Mouse (Mus musculus) heart, embryonic 11.5 days (tissue): ENCODE data around the gene Plin5. TPM values are rescaled to one million over a fixed set of nuclear protein-coding genes. Genes with fewer than 3 reads are reported as not detected.

Source experiments
- ATAC-seq: fragments of 200-750 bp; cut with Nextera tagmentation; replicated peaks from 2 replicates; pipeline ENCODE4 v1.8.0; 2017; ENCODE audit warnings: moderate library complexity; ENCODE audit not compliant: insufficient number of reproducible peaks, low FRiP score, low TSS enrichment
- H3K27ac ChIP-seq: fragments of 300-500 bp; sonication (generic); 2 replicates; pipeline ENCODE4 v1.5.1; 2014; ENCODE audit warnings: mild to moderate bottlenecking, low read depth, low read length
- H3K27me3 ChIP-seq: fragments of 300-500 bp; sonication (generic); 2 replicates; pipeline ENCODE4 v1.6.1; 2014; ENCODE audit warnings: mild to moderate bottlenecking, low read length, mixed read lengths; ENCODE audit not compliant: control insufficient read depth, insufficient read depth
- H3K36me3 ChIP-seq: fragments of 300-500 bp; sonication (generic); 2 replicates; pipeline ENCODE4 v1.6.1; 2014; ENCODE audit warnings: mild to moderate bottlenecking, low read length, moderate library complexity, mixed read lengths; ENCODE audit not compliant: control insufficient read depth, insufficient read depth
- H3K4me1 ChIP-seq: fragments of 300-500 bp; sonication (generic); 2 replicates; pipeline ENCODE4 v1.6.1; 2014; ENCODE audit warnings: low read length; ENCODE audit not compliant: control insufficient read depth, insufficient read depth
- H3K4me2 ChIP-seq: fragments of 300-500 bp; sonication (generic); 2 replicates; pipeline ENCODE4 v1.6.1; 2014; ENCODE audit warnings: mild to moderate bottlenecking, moderate library complexity
- H3K4me3 ChIP-seq: fragments of 300-500 bp; sonication (generic); 2 replicates; pipeline ENCODE4 v1.5.1; 2014; ENCODE audit warnings: low read depth, low read length
- H3K9ac ChIP-seq: fragments of 300-500 bp; sonication (generic); 2 replicates; pipeline ENCODE4 v1.6.1; 2014; ENCODE audit warnings: mild to moderate bottlenecking, low read depth, low read length, moderate library complexity
- H3K9me3 ChIP-seq: fragments of 300-500 bp; sonication (generic); replicated peaks from 2 replicates; pipeline ENCODE4 v1.6.1; 2016; ENCODE audit warnings: low read length; ENCODE audit not compliant: control insufficient read depth
- WGBS: fragments of 180-500 bp; shearing (Covaris S2); extraction: QIAGEN DNeasy Blood & Tissue Kit; methylation state at CpG from one replicate; pipeline ENCODE4 v1.1.7; 2014; ENCODE audit not compliant: insufficient replicate concordance; 5-methylcytosine and 5-hydroxymethylcytosine counted together
- polyA plus RNA-seq: library from polyadenylated mRNA; unstranded; fragments of >200 nt; fragmentation: Nextera tagmentation; extraction: Ambion mirVana; gene quantifications from 2 replicates; pipeline ENCODE4 v1.2.1, GENCODE M21; 2014

Plin5 gene
- polyA plus RNA-seq, 1 experiment from 2014 or later = 0.33 TPM

DNA sequence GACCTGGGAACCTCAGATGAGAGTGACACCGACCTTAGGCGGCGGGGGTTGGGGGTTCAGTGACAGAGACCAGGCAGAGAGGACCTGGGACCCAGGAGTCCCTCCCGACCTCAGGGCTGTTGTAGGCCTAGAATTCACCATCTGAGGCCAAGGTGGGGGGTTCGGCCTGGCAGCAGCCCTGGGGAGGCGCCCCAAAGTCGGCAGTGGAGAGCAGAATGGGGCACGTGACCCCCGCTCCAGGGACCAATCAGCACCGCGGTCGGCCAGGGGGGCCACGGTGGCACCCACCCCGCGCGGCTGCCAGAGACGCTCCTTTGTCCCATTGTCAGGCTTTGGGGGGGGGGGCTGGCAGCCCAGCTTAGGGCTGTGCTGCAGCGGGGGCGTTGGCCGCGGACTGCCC is 22.0 kb upstream of the Plin5 start:
- Histone ChIP-seq H3K27ac (no peak overlapping the region), H3K4me1 (peaks cover 20% of the 10 kb centered on the region), H3K27me3 (peaks cover 77% of the 10 kb centered on the region), H3K4me3 (peak overlapping the region; percentile 67), H3K4me2 (peak overlapping the region; percentile 98), H3K9me3 (no peaks in the 10 kb centered on the region), H3K36me3 (no peaks in the 10 kb centered on the region), H3K9ac (no peak overlapping the region)
- 8% methylated on average over 16 of the region's 21 CpGs for WGBS
- ATAC-seq = no peak

DNA sequence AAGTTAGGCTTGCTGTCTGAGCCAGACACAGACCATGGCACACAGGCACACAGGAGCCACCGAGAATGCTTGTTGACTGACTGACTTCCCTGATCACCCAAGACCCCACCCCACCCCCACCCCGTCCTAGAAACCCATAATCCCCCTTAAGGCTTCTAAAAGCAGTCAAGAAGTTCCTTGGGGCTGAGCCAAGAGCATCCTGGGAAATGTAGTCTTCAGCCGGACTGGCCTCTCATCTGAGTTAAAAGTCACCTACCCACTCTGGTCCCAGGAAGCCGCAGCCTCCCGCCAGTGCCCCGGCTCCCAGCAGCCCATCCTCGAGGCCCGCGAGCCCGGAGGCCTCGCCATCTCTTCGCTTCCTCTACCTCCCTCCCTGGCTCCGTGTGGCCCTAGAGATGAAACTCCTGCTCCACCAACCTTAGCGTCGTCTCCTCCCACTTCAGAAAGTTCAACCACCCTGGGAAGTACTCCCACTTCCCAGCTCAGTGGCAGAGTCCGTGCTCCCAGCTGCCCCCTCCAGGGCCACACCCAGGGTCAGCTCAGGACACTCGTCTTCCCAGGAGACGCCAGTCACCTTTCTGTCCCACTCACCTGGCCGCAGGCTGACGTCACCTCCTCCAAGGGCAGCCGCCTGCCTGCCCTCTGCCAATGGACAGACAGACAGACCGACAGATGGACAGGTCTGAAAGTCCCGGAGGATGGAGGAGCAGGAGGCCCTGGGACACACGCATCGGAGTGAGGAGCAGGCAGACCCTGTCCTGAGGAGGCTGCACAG is 20.6 kb upstream of the Plin5 start:
- H3K4me3 ChIP-seq = no peak overlapping the region
- ATAC-seq = no peak
- H3K9me3 ChIP-seq = no peaks in the 10 kb centered on the region
- peak overlapping the region; percentile 27; the same call in 1 of the 2 replicates for H3K4me2 ChIP-seq
- 15% methylated on average over 25 of the region's 25 CpGs for WGBS
- H3K4me1 ChIP-seq = peaks cover 26% of the 10 kb centered on the region
- no peaks in the 10 kb centered on the region for H3K36me3 ChIP-seq
- peaks cover 64% of the 10 kb centered on the region for H3K27me3 ChIP-seq
- 0 out of 2 replicates have a peak overlapping the region, but pooled peaks have one; percentile 1 for H3K9ac ChIP-seq
- H3K27ac ChIP-seq = no peak overlapping the region

DNA sequence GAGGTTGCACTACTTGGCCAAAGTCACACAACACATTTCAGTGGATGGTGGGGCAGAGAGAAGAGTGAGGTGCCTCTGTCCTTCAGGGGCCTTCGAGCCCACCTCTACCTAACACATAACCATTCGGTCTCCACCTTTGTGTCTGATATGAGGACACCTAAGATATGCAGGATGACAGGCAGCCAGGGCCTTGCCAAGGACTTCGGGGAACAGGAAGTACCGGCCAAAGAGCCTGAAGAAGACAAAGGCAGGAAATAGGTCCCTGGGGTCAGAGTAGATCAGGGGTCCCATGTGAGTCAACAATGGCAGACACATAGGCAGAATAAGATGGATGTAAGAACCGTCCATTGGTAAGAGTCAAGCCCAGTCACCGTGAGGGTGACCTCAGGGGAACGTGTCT is 19.2 kb upstream of the Plin5 start:
- Histone ChIP-seq H3K9me3 (no peaks in the 10 kb centered on the region), H3K4me1 (peaks cover 18% of the 10 kb centered on the region), H3K36me3 (no peaks in the 10 kb centered on the region), H3K27ac (no peak overlapping the region), H3K27me3 (peaks cover 49% of the 10 kb centered on the region), H3K9ac (no peak overlapping the region), H3K4me3 (no peak overlapping the region), H3K4me2 (no peak overlapping the region)
- 74% methylated on average over 7 of the region's 7 CpGs for WGBS
- ATAC-seq = no peak

DNA sequence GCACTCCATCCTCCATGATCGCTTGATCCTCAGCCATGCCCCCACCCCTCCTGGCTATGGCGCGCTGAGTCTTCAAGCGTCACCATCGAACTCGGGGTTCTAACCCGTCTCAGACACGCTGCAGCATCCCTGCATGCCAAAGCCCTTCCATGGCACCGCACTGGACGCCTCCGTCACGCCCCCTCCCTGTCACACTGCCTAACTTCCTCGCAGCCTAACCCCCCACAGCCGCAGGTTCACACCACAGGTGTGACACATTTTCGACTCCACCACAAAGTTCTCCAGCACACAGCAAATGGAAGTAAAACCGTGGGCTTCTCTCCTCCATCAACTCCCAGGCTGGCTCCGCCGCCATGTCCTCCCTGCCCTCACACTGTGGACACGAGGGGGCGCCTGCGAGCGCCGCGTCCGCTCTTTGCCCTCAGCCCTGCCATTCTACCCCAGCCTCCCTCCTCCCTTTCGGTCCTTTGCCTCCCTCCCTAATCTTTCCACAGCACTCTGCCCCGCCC is 17.1 kb upstream of the Plin5 start:
- Histone ChIP-seq H3K9ac (0 out of 2 replicates have a peak overlapping the region, but pooled peaks have one; percentile 2), H3K4me1 (peaks cover 11% of the 10 kb centered on the region), H3K27ac (no peak overlapping the region), H3K4me2 (peak overlapping the region; percentile 69), H3K36me3 (no peaks in the 10 kb centered on the region), H3K27me3 (peaks cover 29% of the 10 kb centered on the region), H3K4me3 (peak overlapping the region; percentile 6), H3K9me3 (0 out of 2 replicates have a peak, but pooled peaks cover 5% of the 10 kb centered on the region)
- WGBS = 2% methylated on average over 27 of the region's 27 CpGs
- ATAC-seq = peak; percentile 25; the same call in 1 of the 2 replicates

DNA sequence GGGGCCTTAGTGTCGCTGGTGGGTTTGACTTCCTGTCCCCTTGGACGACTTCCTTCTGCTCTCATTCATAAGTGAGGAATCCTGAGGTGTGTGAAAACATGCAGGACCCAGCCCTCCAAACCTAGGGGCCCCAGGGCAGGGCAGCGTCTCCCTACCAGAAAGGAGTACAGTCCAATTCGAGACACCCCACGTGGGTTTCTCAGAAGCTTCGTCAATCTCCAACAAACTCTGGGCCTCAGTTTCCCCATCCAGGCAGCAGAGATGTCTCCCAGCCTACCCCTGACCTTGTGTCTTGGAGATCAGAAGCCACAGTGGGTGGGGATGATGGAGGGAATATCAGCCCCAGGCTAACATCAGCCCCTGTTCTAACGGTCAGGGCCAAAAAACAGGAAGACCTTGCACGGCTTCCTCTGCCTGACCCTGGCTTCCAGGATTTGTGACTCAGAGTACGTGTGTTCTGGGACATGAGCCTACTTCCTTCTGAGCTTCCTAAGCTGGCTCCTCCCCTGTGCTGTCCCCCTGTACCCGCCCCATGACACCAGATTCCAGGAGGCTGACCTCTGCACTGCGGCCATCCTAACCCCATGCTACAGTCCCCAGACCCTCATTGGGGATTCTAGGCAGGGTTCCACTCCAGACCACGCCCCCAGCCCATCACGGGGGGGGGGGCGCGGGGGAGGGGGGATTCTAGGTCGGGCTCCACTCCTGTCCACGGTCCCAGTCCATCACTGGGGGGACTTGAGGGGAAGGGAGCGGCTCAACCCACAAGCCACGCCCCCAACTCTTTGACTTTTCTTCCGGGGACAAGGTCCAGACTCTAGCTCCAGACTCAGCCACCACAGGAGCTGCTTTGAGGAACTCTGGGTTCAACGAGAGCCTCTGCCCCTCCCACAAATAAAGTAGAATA is 16.3 kb upstream of the Plin5 start:
- Histone ChIP-seq H3K27me3 (peaks cover 21% of the 10 kb centered on the region), H3K4me1 (peaks cover 9% of the 10 kb centered on the region), H3K9me3 (0 out of 2 replicates have a peak, but pooled peaks cover 5% of the 10 kb centered on the region), H3K4me2 (peak overlapping the region; percentile 69), H3K9ac (no peak overlapping the region), H3K4me3 (peak overlapping the region; percentile 6), H3K36me3 (no peaks in the 10 kb centered on the region), H3K27ac (peak overlapping the region; percentile 24; the same call in 1 of the 2 replicates)
- peak; percentile 53; the same call in 1 of the 2 replicates for ATAC-seq
- 15% methylated on average over 21 of the region's 21 CpGs for WGBS

DNA sequence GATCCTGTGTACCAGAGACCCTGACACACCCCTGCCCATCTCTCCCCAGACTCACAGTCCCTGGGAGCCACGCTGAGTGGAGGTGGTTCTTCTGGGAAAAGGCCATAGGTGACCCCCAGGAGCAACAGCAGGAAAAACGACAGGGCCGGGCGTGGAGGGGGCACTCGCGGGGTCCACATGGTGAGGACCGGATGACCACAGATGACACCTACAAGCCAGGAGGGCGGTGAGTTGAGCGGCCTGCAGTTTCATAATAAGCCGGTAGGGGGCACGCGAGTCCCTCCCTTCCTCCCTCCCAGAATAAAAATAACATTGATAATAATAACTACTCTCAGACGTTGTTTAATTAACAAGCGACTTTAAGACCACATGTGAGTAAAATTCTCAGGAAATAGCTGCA is 15.3 kb upstream of the Plin5 start:
- H3K4me2 ChIP-seq = no peak overlapping the region; the same call in 1 of the 2 replicates
- H3K9me3 ChIP-seq = 0 out of 2 replicates have a peak, but pooled peaks cover 5% of the 10 kb centered on the region
- ATAC-seq = no peak
- WGBS = 6% methylated on average over 14 of the region's 14 CpGs
- no peak overlapping the region for H3K4me3 ChIP-seq
- peaks cover 11% of the 10 kb centered on the region for H3K27me3 ChIP-seq
- H3K27ac ChIP-seq = no peak overlapping the region
- H3K36me3 ChIP-seq = no peaks in the 10 kb centered on the region
- peaks cover 9% of the 10 kb centered on the region for H3K4me1 ChIP-seq
- no peak overlapping the region for H3K9ac ChIP-seq

DNA sequence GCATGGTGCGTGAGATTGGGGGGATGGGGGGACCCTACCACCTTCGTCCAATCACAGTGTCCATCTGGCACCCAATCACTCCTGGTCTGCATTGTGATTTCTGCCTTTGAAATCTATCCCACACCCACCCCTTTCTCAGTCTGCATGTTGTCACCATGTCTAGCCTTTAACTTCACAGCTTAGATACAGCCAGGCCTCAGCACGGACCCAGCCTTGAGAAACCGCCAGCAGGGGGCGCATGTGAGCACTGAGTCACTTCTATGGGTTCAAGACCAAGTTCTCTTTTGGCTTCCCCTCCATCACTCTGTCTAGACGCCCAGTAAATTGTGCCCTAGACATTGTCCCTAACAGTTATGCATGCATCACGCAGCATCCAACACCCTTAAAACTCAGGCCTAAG is 14.4 kb upstream of the Plin5 start:
- Histone ChIP-seq H3K4me3 (no peak overlapping the region), H3K27ac (no peak overlapping the region), H3K36me3 (no peaks in the 10 kb centered on the region), H3K4me1 (peaks cover 9% of the 10 kb centered on the region), H3K4me2 (no peak overlapping the region), H3K9me3 (0 out of 2 replicates have a peak, but pooled peaks cover 5% of the 10 kb centered on the region), H3K27me3 (peaks cover 9% of the 10 kb centered on the region; the same call in 1 of the 2 replicates), H3K9ac (no peak overlapping the region)
- ATAC-seq = no peak; the same call in 1 of the 2 replicates
- 39% methylated on average over 7 of the region's 7 CpGs for WGBS

DNA sequence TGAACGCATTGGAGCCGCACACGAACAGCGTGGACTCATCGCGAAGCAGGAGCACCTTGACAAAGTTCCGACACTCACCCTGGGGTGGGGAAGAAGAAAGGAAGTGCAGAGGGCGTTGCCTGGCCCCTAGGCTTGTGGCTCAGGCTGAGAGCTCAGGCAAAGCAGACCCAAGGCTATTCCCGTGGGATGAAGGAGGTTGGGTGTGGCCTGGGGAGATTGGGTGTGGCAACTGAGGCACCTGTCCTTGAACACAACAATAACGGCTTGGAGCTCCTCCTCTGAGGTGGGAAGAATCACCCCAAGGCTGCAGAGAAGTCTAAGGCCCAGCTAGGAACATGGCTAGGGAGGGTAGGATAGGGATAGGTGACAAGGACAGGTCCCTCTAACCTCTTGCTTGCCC is 13.7 kb upstream of the Plin5 start:
- Histone ChIP-seq H3K4me1 (peaks cover 9% of the 10 kb centered on the region), H3K9me3 (0 out of 2 replicates have a peak, but pooled peaks cover 5% of the 10 kb centered on the region), H3K27me3 (peaks cover 9% of the 10 kb centered on the region), H3K27ac (no peak overlapping the region), H3K4me2 (no peak overlapping the region), H3K4me3 (no peak overlapping the region), H3K36me3 (no peaks in the 10 kb centered on the region), H3K9ac (no peak overlapping the region)
- 89% methylated on average over 10 of the region's 10 CpGs for WGBS
- ATAC-seq = no peak
